Mouse (Mus musculus): ENCODE results near the gene Uhrf1bp1. TPM values are rescaled to one million over a fixed set of nuclear protein-coding genes. Genes with fewer than 3 reads are reported as not detected.

Uhrf1bp1 gene
- polyA plus RNA-seq, 1 experiment from 2014 or later = 10.0 TPM

- no peaks in the 10 kb centered on the region for H3K4me1 ChIP-seq
- 94% methylated on average over 5 of the region's 5 CpGs for WGBS
- no peak overlapping the region for H3K27ac ChIP-seq
- no peak overlapping the region for H3K4me2 ChIP-seq
- no peak overlapping the region for H3K4me3 ChIP-seq (replicated peaks)
- H3K27me3 ChIP-seq = no peaks in the 10 kb centered on the region
- H3K9me3 ChIP-seq = no peaks in the 10 kb centered on the region
- H3K36me3 ChIP-seq (replicated peaks) = no peaks in the 10 kb centered on the region
- no peak overlapping the region for H3K9ac ChIP-seq
- ATAC-seq (ENCODE audit: low FRiP score) = no peak
Observed at GRCm38 (mm10) chr17:27930291-27930690, 74.0 kb downstream of the Uhrf1bp1 start.

- Histone ChIP-seq H3K9ac (no peak overlapping the region), H3K4me1 (no peaks in the 10 kb centered on the region), H3K4me2 (no peak overlapping the region), H3K36me3 (replicated peaks) (no peaks in the 10 kb centered on the region), H3K4me3 (replicated peaks) (no peak overlapping the region), H3K27me3 (no peaks in the 10 kb centered on the region), H3K27ac (no peak overlapping the region), H3K9me3 (no peaks in the 10 kb centered on the region)
- 94% methylated on average over 4 of the region's 4 CpGs for WGBS
- no peak for ATAC-seq (ENCODE audit: low FRiP score)
Observed at GRCm38 (mm10) chr17:27931826-27932225, 75.6 kb downstream of the Uhrf1bp1 start.

DNA sequence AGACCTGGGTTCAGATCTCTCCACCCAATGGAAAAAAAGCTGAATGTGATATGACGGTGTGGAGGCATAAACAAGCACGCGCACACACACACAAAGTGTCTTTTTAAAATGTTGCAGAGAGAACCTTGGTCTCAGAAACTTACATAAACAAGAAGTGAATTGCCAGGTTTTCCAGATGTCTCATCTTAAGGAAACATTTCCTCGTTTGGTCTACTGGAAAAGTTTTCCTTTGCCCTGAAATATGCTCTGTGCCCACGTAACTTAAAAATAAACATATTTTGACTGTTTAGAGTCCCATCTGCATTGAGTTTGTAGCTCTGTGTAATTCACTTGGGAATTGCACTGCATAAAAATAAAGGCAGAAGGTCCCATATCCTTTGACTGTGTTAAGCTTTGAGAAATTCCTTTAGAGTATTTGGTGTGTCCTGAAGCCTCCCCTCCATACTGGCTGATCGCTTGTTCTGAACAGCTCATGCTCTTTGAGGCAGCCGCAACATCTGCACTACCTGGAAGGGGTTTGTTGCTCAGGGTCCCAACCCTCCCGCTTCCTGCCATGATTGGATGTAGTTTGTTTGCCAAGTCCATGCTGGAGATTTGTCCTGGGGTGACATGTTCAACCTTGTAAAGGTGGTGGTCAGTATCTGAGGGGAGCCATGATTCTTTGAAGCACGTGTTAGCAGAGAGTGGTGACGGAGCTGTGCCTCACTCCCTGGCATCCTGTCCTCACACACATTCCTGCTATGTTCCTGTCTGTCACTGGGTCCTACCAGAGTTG, 78.1 kb downstream of the Uhrf1bp1 start:
- Histone ChIP-seq H3K4me2 (no peak overlapping the region), H3K4me3 (replicated peaks) (no peak overlapping the region), H3K9me3 (no peaks in the 10 kb centered on the region), H3K9ac (no peak overlapping the region), H3K36me3 (replicated peaks) (no peaks in the 10 kb centered on the region), H3K27ac (no peak overlapping the region), H3K27me3 (no peaks in the 10 kb centered on the region), H3K4me1 (no peaks in the 10 kb centered on the region)
- WGBS = 94% methylated on average over 10 of the region's 10 CpGs
- ATAC-seq (ENCODE audit: low FRiP score) = no peak

DNA sequence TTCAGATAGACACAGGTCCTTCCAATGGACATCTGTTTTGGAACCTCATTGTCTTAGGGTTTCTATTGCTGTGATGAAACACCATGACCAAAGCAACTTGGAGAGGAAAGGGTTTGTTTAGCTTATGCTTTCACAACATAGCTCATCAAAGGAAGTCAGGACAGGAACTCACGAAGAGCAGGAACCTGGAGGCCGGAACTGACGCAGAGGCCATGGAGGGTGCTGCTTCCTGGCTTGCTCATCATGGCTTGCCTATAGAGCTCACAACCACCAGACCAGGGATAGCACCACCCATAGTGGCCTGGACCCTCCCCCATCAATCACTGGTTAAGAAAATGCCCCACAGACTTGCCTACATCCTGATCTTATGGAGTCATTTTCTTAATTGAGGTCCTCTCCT, 78.8 kb downstream of the Uhrf1bp1 start:
- peaks cover under 1% of the 10 kb centered on the region; the same call in 1 of the 2 replicates for H3K4me1 ChIP-seq
- H3K9ac ChIP-seq = no peak overlapping the region
- H3K27me3 ChIP-seq = no peaks in the 10 kb centered on the region
- no peak overlapping the region for H3K4me2 ChIP-seq
- H3K36me3 ChIP-seq (replicated peaks) = no peaks in the 10 kb centered on the region
- H3K4me3 ChIP-seq (replicated peaks) = no peak overlapping the region
- no peak overlapping the region for H3K27ac ChIP-seq
- H3K9me3 ChIP-seq = no peaks in the 10 kb centered on the region
- no peak for ATAC-seq (ENCODE audit: low FRiP score)
- WGBS = 93% methylated on average over 3 of the region's 3 CpGs

- H3K4me1 ChIP-seq = peaks cover 8% of the 10 kb centered on the region
- no peak overlapping the region for H3K27ac ChIP-seq
- H3K9ac ChIP-seq = no peak overlapping the region
- no peak overlapping the region for H3K4me3 ChIP-seq (replicated peaks)
- no peak for ATAC-seq (ENCODE audit: low FRiP score)
- no peaks in the 10 kb centered on the region for H3K36me3 ChIP-seq (replicated peaks)
- H3K9me3 ChIP-seq = no peaks in the 10 kb centered on the region
- H3K4me2 ChIP-seq = no peak overlapping the region
- H3K27me3 ChIP-seq = no peaks in the 10 kb centered on the region
- WGBS = 91% methylated on average over 4 of the region's 4 CpGs
Observed at GRCm38 (mm10) chr17:27937054-27937615, 80.9 kb downstream of the Uhrf1bp1 start.

DNA sequence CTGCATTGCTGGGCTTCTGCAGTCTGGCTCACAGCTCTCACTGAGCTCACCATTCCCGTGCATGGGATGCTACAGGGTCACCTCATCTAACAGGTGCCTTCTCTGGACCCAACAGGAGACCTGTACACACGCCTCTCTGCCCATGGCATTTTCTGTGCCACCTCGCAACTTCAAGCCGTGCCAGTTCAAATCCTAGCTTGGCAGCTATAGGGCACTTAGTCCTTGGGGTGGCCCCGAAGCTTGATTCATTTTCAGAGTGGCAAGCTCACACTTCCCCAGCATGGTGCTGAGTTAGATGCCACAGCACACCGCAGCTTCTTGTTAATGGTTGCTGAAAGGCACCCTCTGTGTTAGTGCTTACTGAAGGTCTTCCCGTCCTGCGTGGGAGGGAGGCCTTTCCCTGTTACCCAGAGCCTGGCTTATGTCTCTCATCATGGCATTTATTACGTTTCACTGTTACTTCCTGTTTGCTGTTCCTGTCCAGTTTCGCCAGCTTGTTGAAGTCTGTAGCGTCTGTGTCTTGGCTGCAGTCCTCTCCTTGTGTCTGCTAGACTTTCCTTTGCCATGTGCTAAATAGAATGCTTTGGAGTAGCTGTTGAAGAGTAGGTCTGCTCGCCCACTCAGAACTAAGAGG, 82.0 kb downstream of the Uhrf1bp1 start:
- H3K9me3 ChIP-seq = no peaks in the 10 kb centered on the region
- H3K4me3 ChIP-seq (replicated peaks) = no peak overlapping the region
- H3K9ac ChIP-seq = no peak overlapping the region
- no peak overlapping the region for H3K4me2 ChIP-seq
- ATAC-seq (ENCODE audit: low FRiP score) = no peak
- no peaks in the 10 kb centered on the region for H3K27me3 ChIP-seq
- peaks cover 8% of the 10 kb centered on the region for H3K4me1 ChIP-seq
- H3K27ac ChIP-seq = no peak overlapping the region
- H3K36me3 ChIP-seq (replicated peaks) = no peaks in the 10 kb centered on the region
- 87% methylated on average over 12 of the region's 12 CpGs for WGBS

DNA sequence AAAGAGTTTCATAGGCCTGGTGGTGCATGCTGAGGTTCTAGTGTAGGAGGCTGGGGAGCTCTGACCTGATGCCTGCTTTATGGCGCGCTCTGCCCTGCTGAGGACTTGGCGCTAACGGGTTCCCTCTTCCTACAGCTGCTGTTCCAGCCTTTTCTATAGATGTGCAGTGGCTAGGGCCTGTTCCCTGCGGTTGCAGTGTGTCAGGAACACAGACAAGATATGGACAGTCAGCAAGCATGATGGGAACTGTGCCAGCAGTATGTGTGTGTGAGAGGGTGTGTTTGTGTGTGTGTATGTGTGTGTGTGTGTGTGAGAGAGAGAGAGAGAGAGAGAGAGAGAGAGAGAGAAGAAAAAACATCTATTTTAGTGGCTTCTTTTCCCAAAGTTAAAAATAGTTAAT, 82.8 kb downstream of the Uhrf1bp1 start:
- no peak for ATAC-seq (ENCODE audit: low FRiP score)
- no peak overlapping the region for H3K9ac ChIP-seq
- no peaks in the 10 kb centered on the region for H3K36me3 ChIP-seq (replicated peaks)
- H3K4me3 ChIP-seq (replicated peaks) = no peak overlapping the region
- no peaks in the 10 kb centered on the region for H3K9me3 ChIP-seq
- peaks cover 8% of the 10 kb centered on the region for H3K4me1 ChIP-seq
- H3K27me3 ChIP-seq = no peaks in the 10 kb centered on the region
- no peak overlapping the region for H3K27ac ChIP-seq
- WGBS = 86% methylated on average over 5 of the region's 5 CpGs
- H3K4me2 ChIP-seq = no peak overlapping the region

- H3K27ac ChIP-seq = no peak overlapping the region
- peaks cover 12% of the 10 kb centered on the region for H3K4me1 ChIP-seq
- no peaks in the 10 kb centered on the region for H3K9me3 ChIP-seq
- H3K4me3 ChIP-seq (replicated peaks) = no peak overlapping the region
- 78% methylated on average over 4 of the region's 4 CpGs for WGBS
- no peak overlapping the region for H3K4me2 ChIP-seq
- no peak overlapping the region for H3K9ac ChIP-seq
- ATAC-seq (ENCODE audit: low FRiP score) = no peak
- H3K36me3 ChIP-seq (replicated peaks) = no peaks in the 10 kb centered on the region
- no peaks in the 10 kb centered on the region for H3K27me3 ChIP-seq
Observed at GRCm38 (mm10) chr17:27940352-27940751, 84.1 kb downstream of the Uhrf1bp1 start.

DNA sequence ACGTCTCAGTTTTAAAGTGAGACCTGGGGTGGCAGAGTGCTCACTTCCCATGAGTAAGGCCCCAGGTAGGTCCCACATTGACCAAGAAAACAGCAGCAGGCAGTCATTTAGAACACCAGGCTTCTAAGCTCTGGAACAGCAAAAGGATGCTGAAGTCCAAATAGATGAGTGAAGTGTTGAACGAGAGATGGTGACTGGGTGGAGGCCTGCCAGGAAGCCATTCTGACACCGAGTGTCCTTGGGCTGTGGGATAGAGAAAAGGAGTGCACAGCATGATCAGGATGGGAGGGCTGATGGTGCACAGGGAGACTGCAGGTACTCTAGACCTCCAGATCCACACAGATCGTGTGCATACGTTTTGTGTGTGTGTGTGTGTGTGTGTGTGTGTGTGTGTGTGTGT, 84.9 kb downstream of the Uhrf1bp1 start:
- WGBS = 83% methylated on average over 5 of the region's 5 CpGs
- H3K27me3 ChIP-seq = no peaks in the 10 kb centered on the region
- no peaks in the 10 kb centered on the region for H3K9me3 ChIP-seq
- H3K9ac ChIP-seq = no peak overlapping the region
- H3K4me2 ChIP-seq = no peak overlapping the region
- peaks cover 20% of the 10 kb centered on the region for H3K4me1 ChIP-seq
- no peak overlapping the region for H3K27ac ChIP-seq
- no peak for ATAC-seq (ENCODE audit: low FRiP score)
- H3K36me3 ChIP-seq (replicated peaks) = no peaks in the 10 kb centered on the region
- no peak overlapping the region for H3K4me3 ChIP-seq (replicated peaks)

DNA sequence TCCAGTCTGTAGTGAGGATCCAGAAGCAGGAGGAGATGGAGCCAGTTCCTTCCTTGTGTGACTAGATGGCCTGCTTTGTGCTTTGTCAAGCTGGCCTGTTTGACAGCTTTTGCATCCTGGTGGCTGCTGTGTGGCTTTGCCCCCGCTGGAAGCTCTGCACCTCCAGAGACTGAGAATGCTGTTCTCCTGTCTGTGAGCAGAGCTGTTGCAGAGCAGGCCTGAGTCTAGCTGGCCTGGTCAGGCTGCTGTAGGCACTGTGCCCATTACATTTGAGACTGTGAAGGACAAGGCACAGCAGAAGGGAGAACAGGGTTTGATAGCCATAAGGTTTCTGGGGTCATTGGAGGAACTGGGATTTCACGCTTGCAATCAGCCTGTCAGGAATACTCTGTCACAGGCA, 85.5 kb downstream of the Uhrf1bp1 start:
- no peak for ATAC-seq (ENCODE audit: low FRiP score)
- no peak overlapping the region for H3K4me2 ChIP-seq
- no peaks in the 10 kb centered on the region for H3K27me3 ChIP-seq
- H3K4me3 ChIP-seq (replicated peaks) = no peak overlapping the region
- no peak overlapping the region for H3K9ac ChIP-seq
- H3K4me1 ChIP-seq = peaks cover 25% of the 10 kb centered on the region
- WGBS = 84% methylated on average over 2 of the region's 2 CpGs
- no peaks in the 10 kb centered on the region for H3K9me3 ChIP-seq
- no peak overlapping the region for H3K27ac ChIP-seq
- no peaks in the 10 kb centered on the region for H3K36me3 ChIP-seq (replicated peaks)

DNA sequence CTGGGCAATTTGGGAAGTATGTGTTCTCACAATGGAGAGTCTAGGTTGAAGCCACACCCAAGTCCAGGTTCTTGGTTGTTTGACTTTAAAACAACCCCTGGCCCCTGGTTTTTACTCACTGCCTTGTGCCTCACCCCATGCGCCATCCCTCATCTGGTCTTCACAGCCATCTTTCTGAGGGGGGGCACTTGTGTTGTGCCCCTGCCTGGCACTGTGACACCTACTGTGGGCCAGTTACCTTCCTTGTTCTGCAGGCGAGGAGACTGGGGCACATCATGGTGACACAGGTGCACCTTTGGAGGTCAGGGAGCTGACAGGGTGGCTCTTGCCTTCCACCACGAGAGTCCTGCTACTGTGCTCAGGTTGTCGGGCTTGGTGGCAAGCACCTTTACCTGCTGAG, 85.9 kb downstream of the Uhrf1bp1 start:
- no peak overlapping the region for H3K4me3 ChIP-seq (replicated peaks)
- WGBS = 89% methylated on average over 4 of the region's 4 CpGs
- H3K9me3 ChIP-seq = no peaks in the 10 kb centered on the region
- H3K36me3 ChIP-seq (replicated peaks) = no peaks in the 10 kb centered on the region
- no peak for ATAC-seq (ENCODE audit: low FRiP score)
- H3K4me1 ChIP-seq = peaks cover 25% of the 10 kb centered on the region
- H3K4me2 ChIP-seq = no peak overlapping the region
- no peak overlapping the region for H3K9ac ChIP-seq
- H3K27me3 ChIP-seq = no peaks in the 10 kb centered on the region
- no peak overlapping the region for H3K27ac ChIP-seq

GRCm38 (mm10) chr17:27945546-27946216, 89.4 kb downstream of the Uhrf1bp1 start:
- 51% methylated on average over 6 of the region's 6 CpGs for WGBS
- no peak overlapping the region for H3K9ac ChIP-seq
- H3K4me2 ChIP-seq = peak overlapping the region; percentile 2; the same call in 1 of the 2 replicates
- H3K4me1 ChIP-seq = peaks cover 18% of the 10 kb centered on the region
- no peaks in the 10 kb centered on the region for H3K36me3 ChIP-seq (replicated peaks)
- no peak overlapping the region for H3K4me3 ChIP-seq (replicated peaks)
- ATAC-seq (ENCODE audit: low FRiP score) = no peak
- no peaks in the 10 kb centered on the region for H3K27me3 ChIP-seq
- peak overlapping the region; percentile 72 for H3K27ac ChIP-seq
- no peaks in the 10 kb centered on the region for H3K9me3 ChIP-seq
